Mouse (Mus musculus) cortical plate, adult 2 months (tissue): ENCODE results near the gene Iqsec1.

ENCODE experiments used
- CTCF ChIP-seq: fragments of 200-500 bp; IDR thresholded peaks from 2 replicates; pipeline ENCODE4 v1.5.1; 2011; ENCODE audit warnings: mild to moderate bottlenecking, control low read depth, low read length; ENCODE audit not compliant: insufficient read depth; ENCODE audit errors: extremely low read depth
- POLR2A ChIP-seq: fragments of 200-500 bp; IDR thresholded peaks from 2 replicates; pipeline ENCODE4 v1.6.1; 2011; ENCODE audit warnings: mild to moderate bottlenecking, low read length, control low read depth; ENCODE audit not compliant: insufficient read depth; ENCODE audit errors: extremely low read depth

GRCm38 (mm10) chr6:90610248-90610647 lies 378.2 kb downstream of the Iqsec1 start:
- TF ChIP-seq POLR2A, result no peak
- TF ChIP-seq CTCF, result no peak
